Mouse (Mus musculus): Measurements from ENCODE around the gene S100a3.
A peak's percentile ranks its signal among the peaks of the same experiment; 100 is the strongest.

The S100a3 gene

GRCm38 (mm10) chr3:90631984-90632383 is 71.6 kb downstream of the S100a3 start:
- DNase-seq, result no peak

DNA sequence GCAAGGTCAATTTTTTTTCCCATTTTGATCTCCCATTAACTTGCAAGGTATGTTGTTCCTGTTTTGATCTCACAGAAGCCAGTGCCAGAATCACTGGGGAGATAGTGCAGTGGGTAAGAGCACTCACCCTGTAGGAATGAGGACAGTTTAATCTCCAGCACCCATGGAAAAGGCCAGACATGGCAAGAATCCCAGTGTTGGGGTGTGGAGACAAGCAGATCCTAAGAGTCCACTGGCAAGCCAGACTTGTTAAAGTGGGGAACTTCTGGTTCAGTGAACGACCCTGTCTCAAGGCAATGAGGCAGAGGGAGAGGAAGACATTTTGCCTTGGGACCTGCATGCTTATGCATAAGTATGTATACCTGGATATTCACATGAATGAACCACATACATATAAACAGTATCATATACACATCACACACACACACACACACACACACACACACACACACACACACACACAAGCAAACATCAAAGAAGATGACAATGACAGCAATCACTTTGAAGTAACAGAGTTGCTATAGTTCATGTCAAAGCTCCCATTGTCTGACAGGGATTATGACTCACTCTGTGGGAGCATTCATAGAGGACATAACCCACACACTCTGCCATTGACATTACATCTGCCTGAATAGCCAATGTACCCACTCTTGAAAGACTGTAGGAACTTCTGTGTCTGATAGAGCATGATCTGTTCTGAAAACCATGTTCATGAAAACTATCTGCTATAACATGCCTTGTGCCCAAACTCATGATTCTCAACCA is 78.3 kb downstream of the S100a3 start:
- DNase-seq, result no peak

GRCm38 (mm10) chr3:90639511-90640154 is 79.3 kb downstream of the S100a3 start:
- peak; percentile 81 for DNase-seq

- no peak for DNase-seq
Measured at GRCm38 (mm10) chr3:90640981-90641380, 80.6 kb downstream of the S100a3 start.

DNA sequence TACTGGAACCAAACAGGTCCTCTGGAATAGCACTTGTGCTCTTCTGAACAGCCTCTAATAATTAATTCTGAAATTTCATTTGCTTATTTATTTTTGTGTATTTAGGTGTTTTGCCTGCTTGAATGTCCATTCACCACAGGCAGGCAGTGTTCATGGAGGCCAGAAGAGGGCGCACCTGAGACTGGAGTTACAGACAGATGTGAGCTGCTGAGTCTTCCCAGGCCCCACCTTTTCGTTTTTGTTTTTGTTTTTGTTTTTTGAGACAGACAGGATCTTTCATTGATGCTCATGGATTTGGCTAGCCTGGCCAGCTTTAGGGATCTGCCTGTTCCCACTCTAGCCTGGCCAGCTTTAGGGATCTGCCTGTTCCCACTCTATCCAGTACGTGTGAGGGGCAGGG is 83.8 kb downstream of the S100a3 start:
- peak; percentile 82 for DNase-seq

GRCm38 (mm10) chr3:90647291-90647690 is 86.9 kb downstream of the S100a3 start:
- DNase-seq, result no peak

GRCm38 (mm10) chr3:90648981-90649380 is 88.6 kb downstream of the S100a3 start:
- no peak for DNase-seq

GRCm38 (mm10) chr3:90649832-90650231 is 89.5 kb downstream of the S100a3 start:
- no peak for DNase-seq

All from thymus, postnatal 4 days (tissue).